Mouse (Mus musculus): ENCODE measurements at regions not wholly inside any gene's neighbourhood (a gene's known extent, or its start where the extent isn't known, plus 50 kb on each side); places are given as distances from the start of the nearest gene placed in this dataset.

- no peak for DNase-seq (ENCODE audit: low spot score in 2 of 2)
Measured at GRCm38 (mm10) chr7:93795210-93795609, 715.5 kb downstream of the Fam181b start.

DNA sequence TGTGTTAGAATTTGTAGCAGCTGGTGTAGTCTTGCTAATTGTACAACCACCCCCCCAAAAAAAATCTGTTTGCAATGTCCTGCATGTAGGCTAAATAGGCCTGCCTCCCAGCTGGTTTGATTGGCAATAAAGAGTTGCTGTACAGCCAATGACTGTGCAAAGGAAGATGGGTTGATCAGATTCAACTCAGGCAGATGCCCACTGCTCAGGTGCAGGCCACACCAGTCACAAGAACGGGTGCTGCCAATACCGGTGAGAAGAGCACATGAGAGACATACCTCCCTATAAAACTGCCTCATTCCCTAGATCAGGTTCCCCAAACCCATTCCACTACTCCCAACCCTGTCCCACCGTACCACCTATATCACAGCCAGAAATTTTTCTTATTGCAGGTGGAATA is 756.0 kb downstream of the Fam181b start:
- DNase-seq (ENCODE audit: low spot score in 2 of 2), result no peak

DNA sequence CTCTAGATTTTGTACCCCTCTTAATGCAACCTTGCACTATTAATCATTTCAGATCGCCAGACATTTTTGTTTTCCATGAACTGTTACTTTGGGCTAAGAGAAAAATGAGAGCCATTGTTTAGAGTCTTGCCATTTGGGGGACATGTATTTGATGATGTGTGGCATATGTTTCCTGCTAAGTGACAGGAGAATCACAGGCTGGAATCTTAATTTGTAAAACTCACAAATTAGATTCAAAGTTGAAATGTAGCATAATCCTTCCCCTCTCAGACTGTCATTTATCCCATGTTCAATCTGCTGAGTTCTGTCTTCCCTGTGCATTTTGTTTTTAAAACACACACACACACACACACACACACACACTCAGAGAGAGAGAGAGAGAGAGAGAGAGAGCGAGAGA is 756.5 kb downstream of the Fam181b start:
- DNase-seq (ENCODE audit: low spot score in 2 of 2), result no peak

- DNase-seq (ENCODE audit: low spot score in 2 of 2), result no peak
Measured at GRCm38 (mm10) chr7:93855025-93855424, 775.4 kb downstream of the Fam181b start.

- no peak for DNase-seq (ENCODE audit: low spot score in 2 of 2)
Measured at GRCm38 (mm10) chr7:93893701-93894100, 814.0 kb downstream of the Fam181b start.

DNA sequence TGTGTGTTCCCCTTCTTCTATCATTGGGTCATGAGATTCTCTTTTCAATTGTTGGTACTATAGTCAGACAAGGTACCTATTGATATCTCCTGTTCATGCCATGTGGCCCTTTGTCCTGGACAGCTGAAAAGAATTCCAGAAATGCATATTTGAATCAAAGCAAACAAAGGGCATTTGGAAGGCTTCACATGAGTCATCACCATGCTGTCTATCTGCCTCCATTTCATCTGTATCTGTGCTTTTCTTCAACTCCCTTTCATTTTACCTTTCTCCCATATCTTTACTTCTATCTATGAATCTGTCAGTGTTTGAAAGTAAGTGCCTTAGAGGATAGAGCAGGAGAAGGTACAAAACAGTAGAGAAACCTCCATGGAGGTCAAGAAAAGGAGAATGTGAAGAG is 817.3 kb downstream of the Fam181b start:
- DNase-seq (ENCODE audit: low spot score in 2 of 2), result no peak

- no peak for DNase-seq (ENCODE audit: low spot score in 2 of 2)
Measured at GRCm38 (mm10) chr7:93902770-93903169, 823.1 kb downstream of the Fam181b start.

DNA sequence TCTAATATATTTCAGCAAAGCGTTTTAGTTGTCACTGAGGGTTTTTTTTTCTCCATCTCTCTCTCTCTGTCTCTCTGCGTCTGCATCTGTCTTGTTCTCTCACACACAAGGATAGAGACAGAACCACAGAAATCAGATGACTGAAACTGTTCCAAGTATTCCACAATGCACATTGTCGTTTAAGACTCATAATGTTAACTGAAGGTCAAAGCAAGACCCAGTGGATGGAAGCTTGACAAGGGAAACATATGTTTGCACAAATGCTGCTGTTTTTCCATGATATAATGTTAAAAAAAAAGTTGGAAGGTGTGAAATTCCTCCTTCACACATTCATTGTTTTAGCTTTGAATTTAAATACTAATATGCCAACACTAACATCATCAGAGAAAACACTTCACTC is 857.3 kb downstream of the Fam181b start:
- DNase-seq (ENCODE audit: low spot score in 2 of 2), result no peak

- DNase-seq (ENCODE audit: low spot score in 2 of 2), result no peak
Measured at GRCm38 (mm10) chr7:93982103-93982502, 902.4 kb downstream of the Fam181b start.

DNA sequence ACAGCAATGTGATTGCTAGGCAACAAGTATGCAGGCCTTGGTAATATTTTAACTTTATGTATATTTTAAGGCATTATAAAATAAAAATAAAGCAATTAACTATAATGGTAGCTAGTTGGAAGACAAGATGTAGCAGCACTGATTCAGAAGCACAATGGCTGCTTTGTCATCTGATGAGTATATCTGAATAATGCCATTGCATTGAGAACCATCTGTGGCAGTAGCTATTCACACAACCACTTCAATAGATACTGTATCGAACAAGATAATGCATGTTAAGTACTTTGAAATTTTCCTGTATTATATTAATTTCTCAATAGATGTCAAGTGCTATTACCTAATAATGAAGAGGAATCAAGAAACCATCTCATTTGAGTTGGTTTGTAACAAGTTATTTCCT is 923.1 kb downstream of the Fam181b start:
- no peak for DNase-seq (ENCODE audit: low spot score in 2 of 2)

DNA sequence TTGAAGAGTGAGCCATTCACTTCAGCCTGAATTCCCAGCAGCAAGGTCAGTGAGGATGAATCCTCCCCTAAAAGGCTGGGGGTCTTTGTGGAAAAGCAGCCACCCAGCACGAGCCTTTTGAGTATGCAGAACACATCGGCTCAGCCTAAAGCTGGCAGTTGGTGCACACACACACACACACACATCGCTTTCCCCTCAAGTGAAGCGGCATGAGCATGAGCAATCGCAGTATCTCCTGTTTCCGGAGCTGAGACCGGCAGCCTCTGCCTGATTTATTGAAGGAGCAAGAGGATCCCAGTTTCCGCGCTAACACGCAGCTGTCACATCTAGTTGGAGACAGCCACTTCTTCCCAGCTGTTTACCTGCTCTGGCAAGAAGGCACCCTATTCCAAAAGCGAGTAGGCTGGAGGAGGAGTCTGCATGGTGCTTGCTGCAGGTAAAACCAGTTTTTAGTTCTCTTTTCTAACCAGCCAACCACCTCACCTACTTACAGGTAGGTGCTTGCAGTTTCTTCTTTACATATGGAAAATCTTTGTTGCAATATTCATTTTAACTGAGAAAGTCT is 962.9 kb downstream of the Fam181b start:
- peak in 1 of 2 experiments; percentile 12 for DNase-seq (ENCODE audit: low spot score in 2 of 2)

- no peak for DNase-seq (ENCODE audit: low spot score in 2 of 2)
Measured at GRCm38 (mm10) chr7:94045428-94045827, 965.8 kb downstream of the Fam181b start.

GRCm38 (mm10) chr7:94046029-94046428 is 966.4 kb downstream of the Fam181b start:
- no peak for DNase-seq (ENCODE audit: low spot score in 2 of 2)

GRCm38 (mm10) chr7:94061814-94062545 is 982.3 kb downstream of the Fam181b start:
- DNase-seq (ENCODE audit: low spot score in 2 of 2), result no peak
